Mouse (Mus musculus) megakaryocyte-erythroid progenitor cell, adult 5-6 weeks (primary cell): ENCODE data around the gene Ankrd65. TPM values are rescaled to one million over a fixed set of nuclear protein-coding genes. Genes with fewer than 3 reads are reported as not detected.
A peak's percentile ranks its signal among the peaks of the same experiment; 100 is the strongest.
"Not testable (repeated sequence)": the region's sequence is repeated elsewhere in the genome, so short reads cannot be mapped to it uniquely, and the experiment has no call there.

Source experiments
- ATAC-seq: replicated peaks from 2 replicates; pipeline ENCODE4 v1.8.0; 2016; ENCODE audit warnings: mild to moderate bottlenecking, inconsistent platforms; ENCODE audit not compliant: severe bottlenecking, poor library complexity, low FRiP score, low TSS enrichment
- total RNA-seq, 2 experiments: library from RNA; stranded (forward) in 1 of 2; stranded (reverse) in 1 of 2; fragments of 200-1000, 215-1000 nt in 1 of 2; fragments of >200 nt in 1 of 2; fragmentation: Nextera tagmentation in 1 of 2; gene quantifications; 2 replicates each; pipeline ENCODE4 v1.2.3; 2014 to 2017

The Ankrd65 gene
- total RNA-seq (2014; fragmentation: Nextera tagmentation) (not detected in 2 replicates), total RNA-seq (2017) (not detected in 2 replicates)

GRCm38 (mm10) chr4:155790021-155790489 is at the start of gene Ankrd65:
TSS of gene Ankrd65 (plus strand) at chr4:155790439.
- ATAC-seq = no peak

- not testable (repeated sequence) for ATAC-seq
Measured at GRCm38 (mm10) chr4:155740681-155741080, 49.6 kb upstream of the Ankrd65 start.

- no peak for ATAC-seq
Measured at GRCm38 (mm10) chr4:155742684-155743083, 47.6 kb upstream of the Ankrd65 start.

GRCm38 (mm10) chr4:155744474-155744873 is 45.8 kb upstream of the Ankrd65 start:
- ATAC-seq = no peak

GRCm38 (mm10) chr4:155745136-155745535 is 45.1 kb upstream of the Ankrd65 start:
- ATAC-seq = no peak

GRCm38 (mm10) chr4:155746036-155746548 is 44.1 kb upstream of the Ankrd65 start:
- ATAC-seq = no peak

- ATAC-seq = no peak
Measured at GRCm38 (mm10) chr4:155746575-155747490, 43.4 kb upstream of the Ankrd65 start.

GRCm38 (mm10) chr4:155757011-155757410 is 33.2 kb upstream of the Ankrd65 start:
- no peak for ATAC-seq

- peak; percentile 67 for ATAC-seq
Measured at GRCm38 (mm10) chr4:155759862-155760612, 30.2 kb upstream of the Ankrd65 start.

GRCm38 (mm10) chr4:155760613-155761355 is 29.5 kb upstream of the Ankrd65 start, which contains the start of gene Atad3a:
TSS of gene Atad3a (minus strand) at chr4:155761093.
- ATAC-seq = peak; percentile 97

- ATAC-seq = peak; percentile 46
Measured at GRCm38 (mm10) chr4:155761356-155762099, 28.7 kb upstream of the Ankrd65 start.

- ATAC-seq = no peak
Measured at GRCm38 (mm10) chr4:155762357-155762756, 27.9 kb upstream of the Ankrd65 start.

- no peak for ATAC-seq
Measured at GRCm38 (mm10) chr4:155769496-155769879, 20.8 kb upstream of the Ankrd65 start.

GRCm38 (mm10) chr4:155769880-155770512 is 20.2 kb upstream of the Ankrd65 start:
- ATAC-seq = peak; percentile 75

GRCm38 (mm10) chr4:155770626-155771025 is 19.6 kb upstream of the Ankrd65 start:
- no peak for ATAC-seq

- ATAC-seq = no peak
Measured at GRCm38 (mm10) chr4:155771706-155772105, 18.5 kb upstream of the Ankrd65 start.

- ATAC-seq = no peak
Measured at GRCm38 (mm10) chr4:155772786-155773185, 17.5 kb upstream of the Ankrd65 start.
